Mouse (Mus musculus): ENCODE results near the gene Coq10a. TPM values are rescaled to one million over a fixed set of nuclear protein-coding genes. Genes with fewer than 3 reads are reported as not detected.

Gene Coq10a
- total RNA-seq, 2 experiments from 2014 or later = 48.3 to 62.1 TPM

- no peak for DNase-seq (ENCODE audit: low spot score in 2 of 2)
These were observed 20.1 kb upstream of the Coq10a start for GRCm38 (mm10) chr10:128388941-128389340.

DNA sequence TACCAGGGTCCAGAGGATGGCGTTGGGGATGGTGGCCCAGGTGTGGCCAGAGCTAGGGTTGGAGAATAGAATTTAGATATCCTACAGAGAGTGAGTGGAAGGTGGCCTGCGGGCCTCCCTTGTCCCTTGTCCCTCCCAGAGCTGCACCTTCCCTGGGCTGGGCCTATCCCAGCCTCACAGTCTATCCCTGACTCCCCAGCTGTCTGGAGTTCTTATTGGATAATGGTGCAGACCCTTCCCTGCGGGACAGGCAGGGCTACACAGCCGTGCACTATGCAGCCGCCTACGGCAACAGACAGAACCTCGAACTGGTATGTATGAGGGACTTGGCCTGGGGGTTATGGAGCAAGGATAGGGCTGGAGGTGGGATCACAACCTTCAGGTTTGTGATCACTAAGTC, 17.1 kb upstream of the Coq10a start:
- DNase-seq (ENCODE audit: low spot score in 2 of 2) = no peak

GRCm38 (mm10) chr10:128382482-128382881, 13.7 kb upstream of the Coq10a start:
- DNase-seq (ENCODE audit: low spot score in 2 of 2) = no peak

GRCm38 (mm10) chr10:128380565-128380964, 11.8 kb upstream of the Coq10a start:
- no peak for DNase-seq (ENCODE audit: low spot score in 2 of 2)

- no peak for DNase-seq (ENCODE audit: low spot score in 2 of 2)
These were observed 10.5 kb upstream of the Coq10a start for GRCm38 (mm10) chr10:128379260-128379659.

GRCm38 (mm10) chr10:128378462-128378861, 9.7 kb upstream of the Coq10a start:
- no peak for DNase-seq (ENCODE audit: low spot score in 2 of 2)

GRCm38 (mm10) chr10:128377940-128378448, 9.2 kb upstream of the Coq10a start:
- no peak for DNase-seq (ENCODE audit: low spot score in 2 of 2)

DNA sequence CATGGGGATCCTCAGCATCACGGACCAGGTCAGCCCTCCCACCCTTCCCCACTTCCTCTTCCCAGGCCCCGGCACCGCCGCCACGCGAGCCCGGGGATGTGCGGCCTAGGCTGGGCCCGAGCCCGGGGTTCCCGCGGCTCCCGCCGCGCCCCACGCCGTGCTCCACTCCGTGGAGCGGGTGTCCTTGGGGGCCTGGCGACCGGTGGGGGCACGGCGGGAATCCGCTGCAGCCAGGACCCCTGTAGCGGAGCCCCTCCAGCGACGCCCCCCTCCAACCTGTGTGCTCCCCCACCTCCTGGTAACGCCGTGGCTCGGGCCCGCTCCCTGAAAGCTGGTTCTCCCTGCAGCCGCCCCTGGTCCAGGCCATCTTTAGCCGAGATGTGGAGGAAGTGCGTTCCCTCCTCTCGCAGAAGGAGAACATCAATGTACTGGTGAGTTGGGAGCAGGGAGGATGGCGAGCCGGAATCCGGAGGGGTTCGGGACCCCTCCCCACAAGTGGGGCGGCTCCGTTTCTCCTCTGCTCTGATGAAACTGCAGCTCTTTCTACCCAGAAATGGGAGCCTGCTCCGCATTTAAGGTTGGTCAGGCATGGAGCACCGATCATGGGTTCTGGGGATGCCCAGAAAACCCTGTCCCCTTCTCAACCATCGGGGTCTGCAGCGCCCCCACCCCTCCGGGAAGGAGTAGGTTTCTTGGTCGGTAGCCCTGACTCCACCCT, 8.6 kb upstream of the Coq10a start:
- DNase-seq (ENCODE audit: low spot score in 2 of 2) = peak in 1 of 2 experiments; percentile 39

DNA sequence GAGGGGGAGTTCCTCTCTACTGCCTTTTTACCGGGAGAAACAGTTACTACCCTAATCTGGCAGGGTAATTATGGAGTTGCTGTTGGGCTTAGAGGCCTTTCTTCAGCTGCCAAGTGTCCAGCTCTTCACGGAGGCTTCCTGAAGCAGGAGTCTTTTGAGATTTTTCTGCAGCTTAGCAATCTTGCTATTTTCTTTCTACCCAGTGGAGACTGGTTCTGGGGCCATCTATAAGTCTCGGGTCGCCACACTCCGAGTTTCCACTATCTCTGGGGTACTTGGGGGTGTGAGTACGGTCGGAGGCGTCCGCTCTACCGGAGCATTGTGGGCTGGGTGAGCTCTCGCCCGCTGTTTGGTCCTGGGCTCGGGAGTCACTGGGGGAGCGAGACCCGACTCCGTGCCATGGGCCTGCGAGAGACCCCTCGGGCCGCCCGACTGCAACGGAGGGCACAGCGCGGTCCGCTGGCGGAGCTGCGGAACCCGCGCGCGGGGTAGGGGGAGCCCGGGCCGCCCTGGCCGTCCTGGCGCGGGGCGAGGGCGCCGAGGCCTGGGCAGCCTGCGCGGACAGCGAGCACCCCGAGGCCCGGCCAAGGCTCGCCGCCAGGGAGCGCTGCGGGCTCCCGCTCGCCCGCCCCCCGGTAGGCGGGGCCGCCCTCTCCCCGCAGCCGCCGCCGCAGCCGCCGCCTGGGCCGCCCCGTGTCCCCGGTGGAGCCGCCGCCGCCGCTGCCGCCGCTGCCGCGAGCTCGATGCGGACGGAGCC, 7.8 kb upstream of the Coq10a start, which contains the start of gene Ankrd52:
Gene Ankrd52 (plus strand): TSS at position 661 of the 757 bp plus-strand sequence.
- DNase-seq (ENCODE audit: low spot score in 2 of 2) = peak; percentile 73 to 80

GRCm38 (mm10) chr10:128376099-128376454, 7.3 kb upstream of the Coq10a start:
- DNase-seq (ENCODE audit: low spot score in 2 of 2) = no peak

DNA sequence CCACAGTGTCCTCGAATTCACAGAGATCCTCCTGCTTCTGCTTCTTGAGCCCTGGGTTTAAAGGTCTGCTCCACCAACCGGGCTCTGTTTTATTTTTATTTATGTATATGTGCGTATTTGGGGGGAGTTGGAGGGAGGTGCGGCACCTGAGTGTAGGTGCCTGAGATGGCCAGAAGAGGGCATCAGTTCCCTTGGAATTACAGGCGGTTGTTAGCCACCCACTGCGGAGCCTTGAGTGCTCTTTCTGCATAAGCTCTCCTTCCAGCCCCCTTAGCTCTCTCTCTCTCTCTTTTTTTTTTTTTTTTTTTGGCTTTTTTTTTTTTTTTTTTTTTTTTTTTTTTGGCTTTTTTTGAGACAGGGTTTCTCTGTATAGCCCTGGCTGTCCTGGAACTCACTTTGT, 5.6 kb upstream of the Coq10a start:
- DNase-seq (ENCODE audit: low spot score in 2 of 2) = no peak

DNA sequence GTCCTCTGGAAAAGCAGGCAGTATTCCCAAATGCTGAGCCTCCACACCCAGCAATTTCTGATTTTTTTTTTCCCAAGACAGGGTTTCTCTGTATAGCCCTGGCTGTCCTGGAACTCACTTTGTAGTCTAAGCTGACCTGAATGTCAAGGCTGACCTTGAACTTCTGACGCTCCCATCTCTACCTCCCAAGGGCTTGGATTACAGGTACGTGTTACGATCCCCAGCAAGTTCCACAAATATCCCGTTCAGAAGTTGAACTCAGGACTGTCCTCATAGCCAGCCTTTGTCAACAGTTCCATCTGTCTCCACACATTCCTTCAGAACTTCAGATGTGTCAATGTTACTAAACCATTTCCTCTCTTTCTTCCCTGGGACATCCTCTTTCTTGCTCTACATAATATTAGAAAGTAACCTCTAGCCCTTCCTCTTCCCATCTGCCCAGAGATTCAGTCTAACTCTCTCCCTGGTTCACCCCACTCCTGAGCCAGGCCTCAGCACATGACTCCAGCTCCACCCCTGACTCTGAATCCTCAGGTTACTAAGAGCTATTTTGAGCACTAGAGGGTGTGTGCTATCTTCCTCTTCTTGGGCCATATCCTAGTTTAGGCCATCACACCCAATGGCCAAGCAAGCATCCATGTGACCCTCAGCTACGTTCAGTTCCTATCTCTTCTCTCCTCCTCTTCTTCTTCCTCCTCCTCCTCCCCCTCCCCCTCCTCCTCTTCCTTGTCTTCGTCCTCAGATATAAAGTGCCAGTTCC, 4.4 kb upstream of the Coq10a start:
- no peak for DNase-seq (ENCODE audit: low spot score in 2 of 2)

DNA sequence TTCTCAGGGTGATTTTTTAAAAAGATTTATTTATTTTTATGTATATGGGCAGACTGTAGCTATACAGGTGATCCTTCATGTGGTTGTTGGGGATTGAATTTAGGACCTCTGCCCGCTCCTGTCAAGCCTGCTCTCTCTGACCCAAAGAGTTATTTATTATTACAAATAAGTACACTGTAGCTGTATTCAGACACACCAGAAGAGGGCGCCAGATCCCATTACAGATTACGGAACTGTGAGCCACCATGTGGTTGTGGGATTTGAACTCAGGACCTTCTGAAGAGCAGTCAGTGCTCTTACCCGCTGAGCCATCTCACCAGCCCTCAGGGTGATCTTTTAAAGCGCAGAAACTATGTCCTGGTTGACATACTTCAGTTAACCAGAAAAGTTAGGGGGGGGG, 3.3 kb upstream of the Coq10a start:
- DNase-seq (ENCODE audit: low spot score in 2 of 2) = no peak

DNA sequence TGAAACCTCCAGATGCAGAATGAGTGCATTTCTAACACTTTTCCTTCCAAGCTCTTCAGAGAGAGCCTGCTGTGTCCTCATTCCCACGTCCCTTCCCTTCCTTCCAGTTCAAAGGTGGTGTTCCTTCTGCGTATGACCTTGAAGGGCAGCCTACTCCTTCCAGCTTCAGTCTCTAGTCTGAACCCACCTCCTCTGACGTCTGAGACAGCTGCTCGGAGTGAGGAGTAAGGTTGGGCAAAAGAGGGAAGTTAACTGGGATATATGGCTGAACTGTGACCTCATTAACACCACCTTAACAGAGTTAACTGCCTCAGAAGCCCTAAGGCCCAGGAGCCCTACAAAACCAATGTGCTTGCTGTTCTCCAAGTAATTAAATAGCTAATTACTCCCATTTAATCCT, 1.8 kb upstream of the Coq10a start:
- no peak for DNase-seq (ENCODE audit: low spot score in 2 of 2)

GRCm38 (mm10) chr10:128370021-128370420, 1.2 kb upstream of the Coq10a start:
- DNase-seq (ENCODE audit: low spot score in 2 of 2) = no peak

DNA sequence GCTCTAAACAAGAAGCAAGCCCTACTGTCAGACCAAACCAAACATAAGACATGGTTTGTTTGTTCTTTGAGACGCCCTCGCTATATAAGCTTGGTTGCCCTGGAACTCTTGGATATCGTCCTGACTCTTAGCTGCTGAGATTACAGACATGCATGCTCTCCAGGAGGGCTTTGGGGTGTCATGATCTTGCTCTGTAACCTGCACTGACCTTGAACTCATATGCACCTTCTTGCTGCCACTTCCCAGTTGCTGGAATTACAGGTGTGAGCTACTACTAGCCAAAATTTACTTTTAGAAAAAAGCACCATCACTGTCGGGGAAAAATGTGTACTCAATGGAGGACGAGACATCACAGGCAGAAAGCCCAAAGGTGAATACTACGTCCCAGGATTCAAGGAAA, 802 bp upstream of the Coq10a start:
- DNase-seq (ENCODE audit: low spot score in 2 of 2) = no peak

GRCm38 (mm10) chr10:128369218-128369543, 384 bp upstream of the Coq10a start:
- DNase-seq (ENCODE audit: low spot score in 2 of 2) = no peak

GRCm38 (mm10) chr10:128367899-128368401, 847 bp downstream of the Coq10a start:
- no peak for DNase-seq (ENCODE audit: low spot score in 2 of 2)

- no peak for DNase-seq (ENCODE audit: low spot score in 2 of 2)
These were observed 6.2 kb downstream of the Coq10a start for GRCm38 (mm10) chr10:128362568-128362967.

DNA sequence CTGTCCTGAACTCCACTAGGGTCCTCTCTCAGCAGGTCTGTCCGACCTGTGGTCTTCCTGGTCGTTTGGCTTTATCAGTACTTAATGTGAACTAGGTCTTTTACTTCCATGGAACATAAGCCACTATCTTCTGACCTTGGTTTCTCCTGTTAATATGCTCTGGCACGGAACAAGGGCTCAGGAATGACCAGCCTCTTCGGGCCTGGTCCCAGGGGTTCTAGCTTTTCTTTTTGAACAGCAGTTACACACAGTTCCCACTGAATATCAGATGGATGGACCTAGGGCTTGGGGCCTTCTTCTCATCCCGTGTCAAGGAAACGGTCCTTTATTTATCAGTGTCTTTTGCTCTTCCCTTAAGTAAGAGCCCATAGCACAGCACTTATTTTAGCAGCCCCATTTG, 7.0 kb downstream of the Coq10a start:
- no peak for DNase-seq (ENCODE audit: low spot score in 2 of 2)

- DNase-seq (ENCODE audit: low spot score in 2 of 2) = no peak
These were observed 9.6 kb downstream of the Coq10a start for GRCm38 (mm10) chr10:128359226-128359625.

GRCm38 (mm10) chr10:128358796-128359195, 10.0 kb downstream of the Coq10a start:
- no peak for DNase-seq (ENCODE audit: low spot score in 2 of 2)

All from adrenal gland, postnatal 4 days (tissue).